Mouse (Mus musculus) CH12F3 (cell line): ENCODE measurements around the gene Tra2a.
"Not testable (repeated sequence)": the region's sequence is repeated elsewhere in the genome, so short reads cannot be mapped to it uniquely, and the experiment has no call there.

Source experiments
- in situ Hi-C: fragments of 300-500 bp; cut with MboI; formaldehyde crosslinking; loops from 2 replicates; pipeline ENCODE4 v1.14.3; 2020; ENCODE audit warnings: low sequenced_read_pairs

Tra2a gene

DNA sequence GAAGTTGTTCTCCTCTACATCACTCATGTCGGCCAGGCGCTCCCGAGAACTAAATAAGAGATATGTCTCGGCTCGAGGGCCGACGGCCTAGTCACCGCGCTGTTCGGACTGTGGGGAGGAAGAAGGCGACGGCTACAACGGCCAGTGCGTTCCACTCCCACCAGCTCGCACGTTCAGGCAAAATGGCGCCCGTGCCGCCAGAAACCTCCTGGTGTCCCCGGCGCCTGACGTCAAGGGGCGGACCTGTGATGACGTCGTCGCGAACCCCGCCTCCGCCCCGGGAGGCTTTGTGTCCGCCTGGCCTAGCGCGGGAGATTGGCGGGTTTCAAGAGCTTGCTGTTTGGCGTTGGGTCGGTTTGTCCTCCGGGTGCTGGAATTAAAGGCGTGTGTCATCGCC lies at the start of gene Tra2a:
Gene Tra2a (minus strand): TSS at position 187 of the 397 bp plus-strand sequence.
- in situ Hi-C loops: no loop called here

DNA sequence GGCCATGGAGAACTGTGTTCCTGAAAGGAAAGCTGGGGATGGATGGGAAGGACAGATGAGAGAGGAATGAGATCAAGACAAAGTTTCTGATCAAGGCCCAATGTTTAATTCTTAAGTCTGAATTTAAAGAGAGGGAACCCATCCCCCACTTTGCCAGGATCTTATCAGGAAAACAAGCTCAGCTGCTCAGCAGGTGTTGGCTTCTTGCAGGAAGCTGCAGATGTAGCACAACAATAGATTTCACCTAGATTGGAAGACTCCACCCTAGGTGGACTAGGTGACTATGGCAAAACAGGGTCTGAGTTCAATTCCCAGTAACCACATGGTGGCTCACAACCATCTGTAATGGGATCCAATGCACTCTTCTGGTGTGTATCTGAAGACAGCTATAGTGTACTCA lies 34.5 kb upstream of the Tra2a start:
- in situ Hi-C loops: no loop called here

DNA sequence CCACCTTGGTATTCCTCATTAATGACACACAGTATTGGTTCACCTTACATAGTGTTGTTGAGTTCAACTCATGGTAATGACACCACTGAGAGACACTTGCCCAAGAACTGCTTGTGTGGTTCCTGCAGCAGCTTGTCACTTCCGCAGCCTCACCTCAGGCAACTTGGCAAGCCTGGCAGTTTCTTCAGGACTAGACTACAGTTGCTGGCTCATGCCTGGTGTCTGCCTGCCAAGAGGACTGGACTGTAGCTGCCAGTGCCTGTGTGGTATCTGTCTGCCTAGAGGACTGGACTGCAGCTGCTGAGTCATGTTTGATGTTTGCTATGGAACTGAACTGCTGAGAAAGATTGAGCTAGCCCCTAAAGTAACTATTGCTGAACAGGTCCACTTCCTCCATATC lies 18.3 kb upstream of the Tra2a start:
- in situ Hi-C loops: no loop called here

DNA sequence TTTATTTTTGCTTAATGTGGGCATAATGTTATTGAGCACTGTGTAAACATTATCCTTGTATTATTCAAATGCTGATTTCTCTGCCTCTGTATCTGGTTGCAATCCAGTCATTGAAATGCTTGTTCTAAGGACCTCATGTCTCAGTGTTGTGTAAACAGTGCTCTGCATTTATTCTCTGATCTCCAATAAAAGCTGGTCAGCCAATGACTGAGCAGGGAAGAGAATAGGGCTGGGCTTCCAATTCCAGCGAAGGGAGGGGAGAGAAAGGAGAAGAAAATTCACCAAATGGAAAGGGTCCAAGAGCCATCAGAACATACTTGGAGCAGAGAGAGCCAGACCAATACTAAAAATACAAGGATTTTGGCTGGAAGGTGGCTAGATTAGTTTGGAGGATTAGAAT lies 17.1 kb upstream of the Tra2a start:
- in situ Hi-C loops: no loop called here

DNA sequence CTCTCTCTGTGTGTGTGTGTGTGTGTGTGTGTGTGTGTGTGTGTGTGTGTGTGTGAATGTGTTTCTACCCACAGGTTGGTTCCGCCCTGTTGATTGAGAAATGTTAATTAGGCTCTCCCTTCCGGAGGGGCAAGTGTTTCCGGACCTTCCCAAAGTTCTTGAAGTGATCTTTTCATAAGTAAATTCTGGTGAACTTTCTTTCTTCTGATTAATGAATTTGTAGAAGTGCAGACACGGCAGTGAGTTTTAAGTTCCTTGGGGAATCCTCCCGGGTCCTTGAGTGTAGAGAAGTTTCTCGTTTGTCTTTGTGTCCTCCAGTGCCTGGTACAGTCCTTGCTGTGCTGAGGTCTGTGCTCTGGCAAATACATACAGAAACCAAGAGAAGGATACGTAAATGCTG lies 11.5 kb upstream of the Tra2a start:
- in situ Hi-C loops: no loop called here

DNA sequence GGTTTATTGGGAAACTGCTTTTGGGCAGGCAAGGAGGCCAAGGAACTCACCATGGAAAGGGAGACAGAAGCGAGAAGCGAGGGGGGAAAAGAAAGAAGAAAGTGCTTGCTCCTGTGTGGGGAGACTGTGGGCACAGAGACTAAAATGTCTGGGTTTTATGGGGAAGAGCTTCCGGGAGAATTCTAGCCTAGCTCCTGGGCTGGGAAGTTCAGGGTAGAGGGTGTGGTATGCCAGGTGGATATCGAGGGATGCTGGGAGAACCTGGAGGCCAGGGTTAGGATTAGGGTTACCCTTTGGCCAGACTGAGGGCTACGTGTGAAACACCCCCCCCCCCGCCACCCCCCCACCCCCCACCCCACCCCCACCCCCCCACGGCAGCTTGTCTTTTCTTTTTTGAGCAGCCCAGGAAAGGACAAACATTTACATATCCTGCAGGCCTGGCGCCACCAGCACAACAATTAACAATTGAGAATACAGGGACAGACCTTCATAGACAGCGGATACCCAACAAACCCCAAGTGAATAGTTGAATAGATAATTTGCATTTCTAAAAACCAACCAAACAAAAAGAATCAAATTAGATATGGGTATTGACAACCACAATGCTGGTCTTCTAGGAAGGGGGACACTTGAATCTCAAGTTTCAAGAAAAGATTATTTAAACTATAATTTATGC lies 10.7 kb upstream of the Tra2a start:
- in situ Hi-C loops: no loop called here

DNA sequence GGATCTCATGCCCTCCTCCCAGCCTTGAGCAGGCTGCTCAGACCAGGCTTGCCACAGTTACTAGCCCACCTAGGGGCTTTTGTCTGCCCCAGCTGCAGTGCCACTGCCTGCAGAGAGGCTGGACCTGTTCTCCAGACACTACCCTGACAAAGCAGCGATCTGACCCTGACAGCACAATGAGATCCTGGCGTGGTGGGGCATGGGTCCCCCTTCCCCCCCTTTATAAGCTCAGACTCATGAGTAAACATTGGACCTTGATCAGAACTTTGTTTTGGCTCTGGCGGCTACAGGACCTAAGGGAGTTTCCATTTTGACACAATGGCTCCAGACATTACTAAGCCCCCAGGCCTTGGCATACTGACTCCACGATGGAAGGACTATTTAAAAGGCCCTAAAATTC lies 10.1 kb upstream of the Tra2a start:
- in situ Hi-C loops: no loop called here

DNA sequence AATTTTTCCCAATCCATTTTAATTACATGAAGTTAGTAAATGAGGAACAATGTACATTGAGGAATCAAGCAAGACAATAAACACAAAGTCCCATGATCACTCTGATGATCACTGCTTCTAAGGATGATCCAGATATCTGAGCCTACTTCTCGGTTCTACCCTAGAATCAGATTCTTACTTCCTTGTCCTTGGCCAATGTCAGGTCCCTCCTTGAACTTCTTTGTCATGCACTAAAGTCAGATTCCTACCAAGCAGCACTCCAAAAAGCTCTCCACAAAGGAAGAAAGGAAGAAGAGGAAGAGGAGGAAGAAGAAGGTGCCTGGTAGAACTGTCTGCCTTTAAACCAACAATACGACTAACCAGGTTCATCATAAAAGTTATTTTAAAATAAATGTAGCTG lies 9.0 kb upstream of the Tra2a start:
- in situ Hi-C loops: no loop called here

DNA sequence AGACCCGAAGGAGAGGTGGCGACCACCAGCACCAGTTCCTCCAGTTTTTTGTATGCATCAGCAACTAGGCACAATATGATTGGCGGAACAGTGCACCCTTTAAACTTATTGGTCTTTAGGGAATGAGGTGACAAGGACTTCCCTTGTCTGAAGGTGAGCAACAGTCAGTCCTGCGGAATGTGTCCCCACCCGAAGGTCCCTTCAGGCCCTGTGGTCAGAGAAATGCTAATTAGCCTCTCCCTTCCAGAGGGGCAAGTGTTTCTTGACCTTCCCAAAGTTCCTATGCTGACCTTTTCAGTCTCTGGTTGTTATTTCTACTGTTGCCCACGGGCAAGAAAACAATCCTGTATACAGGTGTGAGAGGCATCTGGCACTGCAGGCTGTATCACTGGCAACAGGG lies 8.0 kb upstream of the Tra2a start:
- in situ Hi-C loops: no loop called here

DNA sequence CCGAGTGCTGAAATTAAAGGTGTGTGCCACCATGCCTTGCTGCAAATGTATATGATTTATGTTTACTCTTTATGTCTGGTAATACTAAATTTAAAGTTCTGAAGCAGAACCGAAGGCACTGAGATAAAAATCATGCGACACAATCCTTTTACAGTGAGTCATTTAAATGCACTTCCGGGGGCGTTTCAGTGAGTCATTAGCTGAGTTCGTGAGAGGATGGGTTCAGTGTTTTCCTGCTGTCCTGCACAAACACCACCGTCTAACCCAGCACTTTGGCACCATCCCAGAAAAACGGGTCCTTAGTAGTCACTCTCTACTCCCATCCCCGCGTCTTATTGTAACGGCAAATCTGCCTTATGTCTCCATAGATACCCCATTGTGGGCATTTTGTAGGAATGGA lies 6.1 kb upstream of the Tra2a start:
- in situ Hi-C loops: no loop called here

DNA sequence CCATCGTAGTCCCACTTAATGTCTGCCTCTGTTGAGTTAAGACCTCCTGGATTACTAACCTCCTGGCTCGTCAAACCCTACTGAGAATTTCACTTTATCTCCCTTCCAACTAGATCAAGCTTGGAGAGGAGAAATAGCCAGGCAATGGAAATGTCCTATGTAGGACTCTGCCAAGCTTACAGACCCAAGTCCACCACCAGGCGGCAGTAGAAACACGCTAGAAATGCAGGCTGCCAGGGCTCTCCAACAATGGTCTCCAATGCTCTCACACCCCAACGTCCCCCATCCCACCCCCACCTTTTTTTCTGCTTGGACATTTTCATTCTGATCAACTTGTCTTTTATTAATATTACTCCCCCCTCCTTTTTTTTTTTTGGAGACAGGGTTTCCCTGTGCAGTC lies 5.4 kb upstream of the Tra2a start:
- in situ Hi-C loops: no loop called here

DNA sequence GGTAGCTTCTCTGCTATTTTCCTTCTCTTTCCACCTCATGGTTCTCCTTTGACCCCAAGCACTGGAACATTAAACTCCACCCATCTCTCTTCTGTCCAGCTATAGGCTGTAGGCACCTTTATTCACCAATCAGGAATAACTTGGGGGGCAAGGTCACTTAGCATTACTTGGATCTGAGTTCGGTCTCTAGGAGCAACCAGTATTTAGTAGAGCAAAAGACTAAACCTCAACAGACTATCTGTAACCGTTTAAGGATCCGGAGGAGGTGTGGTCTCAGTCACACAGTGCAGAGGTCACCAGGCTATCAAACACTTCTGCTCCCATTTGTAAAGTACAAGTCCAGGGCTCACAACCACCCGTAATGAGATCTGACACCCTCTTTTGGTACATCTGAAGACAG lies 3.9 kb upstream of the Tra2a start:
- in situ Hi-C loops: no loop called here

DNA sequence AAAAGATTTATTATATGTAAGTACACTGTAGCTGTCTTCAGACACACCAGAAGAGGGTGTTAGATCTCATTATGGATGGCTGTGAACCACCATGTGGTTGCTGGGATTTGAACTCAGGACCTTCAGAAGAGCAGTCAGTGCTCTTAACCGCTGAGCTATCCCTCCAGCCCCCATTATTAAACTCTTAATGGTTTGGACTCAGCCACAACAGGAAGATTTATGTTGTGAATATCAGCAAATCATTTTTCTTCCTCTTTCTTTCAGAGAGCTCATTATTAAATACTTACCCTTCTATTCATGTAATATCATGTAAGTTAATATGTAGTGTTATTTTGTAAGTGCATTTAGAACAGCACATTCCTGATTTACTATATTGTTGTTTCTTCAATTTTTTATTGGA lies 1.4 kb upstream of the Tra2a start:
- in situ Hi-C loops: not testable (repeated sequence)

DNA sequence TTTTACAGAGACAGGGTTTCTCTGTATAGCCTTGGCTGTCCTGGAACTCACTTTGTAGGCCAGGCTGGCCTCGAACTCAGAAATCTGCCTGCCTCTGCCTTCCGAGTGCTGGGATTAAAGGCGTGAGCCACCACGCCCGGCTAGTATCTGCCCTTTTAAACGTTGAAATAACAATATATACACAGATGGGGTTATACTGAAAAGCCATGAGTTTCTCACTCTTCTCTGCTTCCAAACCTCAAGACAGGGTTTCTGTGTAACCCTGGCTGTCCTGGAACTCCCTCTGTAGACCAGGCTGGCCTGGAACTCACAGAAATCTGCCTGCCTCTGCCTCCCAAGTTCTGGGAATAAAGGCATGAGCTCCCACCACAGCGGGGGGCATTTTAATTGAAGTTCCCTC lies 613 bp upstream of the Tra2a start:
- in situ Hi-C loops: not testable (repeated sequence)

DNA sequence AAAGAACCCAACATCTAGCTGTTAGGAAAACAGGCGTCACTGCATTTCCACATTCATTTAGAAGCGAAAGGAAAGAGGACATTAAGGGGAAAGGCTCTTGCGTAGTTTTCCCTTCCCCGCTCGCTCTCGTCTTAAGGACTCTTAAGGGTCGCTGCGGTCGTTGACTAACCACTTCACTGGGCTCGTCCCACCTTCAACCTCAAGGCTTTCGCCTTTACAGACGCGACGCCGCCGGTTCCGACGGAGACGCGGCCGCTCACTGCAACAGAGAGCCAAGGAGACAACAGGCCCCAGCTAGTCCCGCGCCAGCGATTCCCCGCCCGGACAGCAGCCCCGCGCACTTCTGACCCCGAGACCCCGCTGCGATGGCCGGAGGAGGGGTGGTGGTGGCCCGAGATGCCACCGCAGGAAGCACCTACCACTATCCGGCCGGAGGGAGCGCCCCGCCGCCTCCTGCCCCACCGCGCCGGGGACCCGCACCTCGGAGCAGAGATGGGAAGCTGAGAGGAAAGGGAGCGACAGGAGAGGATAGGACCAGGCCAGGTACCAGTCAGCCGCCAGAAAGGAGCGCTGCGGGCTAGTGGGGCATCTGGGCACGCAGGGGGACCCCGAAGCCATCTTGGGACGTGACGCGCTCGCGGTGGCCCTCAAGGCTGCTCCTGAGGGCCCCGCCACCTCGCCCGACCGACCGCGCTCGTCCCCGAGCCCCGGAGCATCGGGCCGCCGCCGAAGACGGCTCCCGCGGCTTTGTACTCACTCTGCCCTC lies 569 bp downstream of the Tra2a start:
- in situ Hi-C loops: no loop called here

DNA sequence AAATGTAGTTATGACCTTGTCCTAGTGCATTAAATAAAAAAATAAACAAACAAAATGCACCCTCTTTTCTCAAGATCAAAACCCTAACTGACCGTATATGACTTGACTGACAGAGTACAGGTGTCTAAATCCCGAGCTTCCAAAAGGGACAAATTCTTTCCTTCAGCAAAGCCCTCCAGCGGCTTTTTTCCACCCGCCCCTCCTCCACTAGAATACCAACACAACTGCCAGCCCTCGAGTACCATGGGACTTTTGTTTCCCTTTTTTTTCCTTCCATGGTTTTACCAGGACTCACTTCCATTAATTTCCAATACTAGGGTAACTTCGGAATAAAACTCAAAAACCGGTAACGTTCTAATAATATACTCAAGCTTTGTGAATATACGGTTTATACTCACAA lies 1.4 kb downstream of the Tra2a start:
- in situ Hi-C loops: no loop called here

DNA sequence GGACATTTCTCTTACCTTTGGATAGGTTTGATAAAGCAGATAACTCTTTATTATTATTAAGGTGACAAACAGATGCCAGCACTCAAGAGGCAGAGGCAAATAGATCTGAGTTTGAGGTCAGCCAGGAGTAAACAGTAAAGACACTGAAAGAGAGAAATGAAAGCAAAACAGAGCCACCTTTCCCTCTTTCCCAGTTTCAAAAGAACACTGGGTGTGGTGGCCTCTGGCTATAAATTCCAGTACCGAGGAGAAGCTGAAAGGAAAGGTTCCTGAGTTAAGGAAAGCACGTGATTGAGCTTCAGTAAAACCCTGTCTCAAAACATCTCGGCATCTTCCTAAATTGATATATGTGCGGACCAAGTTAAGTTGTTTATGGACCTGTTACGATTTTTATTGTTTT lies 4.1 kb downstream of the Tra2a start:
- in situ Hi-C loops: no loop called here

DNA sequence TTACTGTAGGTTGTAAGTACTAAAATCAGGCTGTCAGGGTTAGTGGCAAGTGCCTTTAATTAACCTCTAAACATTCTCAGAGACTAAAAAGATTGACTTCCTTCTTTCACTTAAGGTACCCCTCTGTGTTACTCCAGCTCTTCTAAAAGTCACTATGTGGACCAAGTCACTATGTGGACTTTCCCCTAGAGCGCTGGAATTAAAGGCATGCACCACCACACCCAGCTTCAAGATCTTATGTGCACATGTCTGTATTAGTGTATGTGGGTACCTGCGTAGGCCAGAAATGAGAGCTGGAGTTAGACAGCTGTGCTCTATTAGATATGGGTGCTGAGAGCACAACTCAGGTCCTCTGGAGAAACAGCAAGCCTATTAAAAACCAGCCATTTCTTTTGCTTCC lies 6.0 kb downstream of the Tra2a start:
- in situ Hi-C loops: no loop called here

DNA sequence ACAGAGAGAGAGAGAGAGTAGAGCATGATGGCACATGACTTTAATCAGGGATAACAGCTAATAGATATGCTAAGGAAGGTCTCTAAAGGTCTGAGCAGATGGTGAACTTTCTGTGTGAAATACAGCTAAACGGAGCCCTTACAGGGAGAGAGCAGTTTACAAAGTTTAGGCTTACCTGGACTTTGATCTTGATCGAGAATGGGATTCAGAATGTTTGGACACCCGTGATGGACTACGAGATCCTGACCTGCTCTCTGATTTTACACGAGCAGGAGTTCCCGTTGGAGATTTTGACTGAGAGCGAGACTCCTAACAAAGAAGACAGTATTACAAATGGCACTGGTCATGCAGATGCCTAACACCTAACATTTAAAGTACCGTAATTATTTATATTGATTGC lies 11.6 kb downstream of the Tra2a start:
- in situ Hi-C loops: no loop called here

DNA sequence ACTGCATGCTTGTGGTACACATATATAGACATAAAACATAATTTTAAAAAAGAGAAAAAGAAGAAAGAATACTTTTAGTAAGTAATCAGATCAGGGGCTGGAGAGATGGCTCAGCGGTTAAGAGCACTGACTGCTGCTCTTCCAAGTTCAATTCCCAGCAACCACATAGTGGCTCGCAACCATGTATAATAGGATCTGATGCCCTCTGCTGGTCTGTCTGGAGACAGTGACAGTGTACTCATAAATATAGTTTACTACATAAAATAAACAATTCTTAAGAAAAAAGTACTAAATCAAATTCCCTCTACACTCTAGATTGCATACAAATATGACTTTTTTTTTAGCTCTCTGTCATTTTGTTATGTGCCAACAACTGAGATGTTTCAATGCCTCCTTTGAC lies 12.6 kb downstream of the Tra2a start:
- in situ Hi-C loops: no loop called here

DNA sequence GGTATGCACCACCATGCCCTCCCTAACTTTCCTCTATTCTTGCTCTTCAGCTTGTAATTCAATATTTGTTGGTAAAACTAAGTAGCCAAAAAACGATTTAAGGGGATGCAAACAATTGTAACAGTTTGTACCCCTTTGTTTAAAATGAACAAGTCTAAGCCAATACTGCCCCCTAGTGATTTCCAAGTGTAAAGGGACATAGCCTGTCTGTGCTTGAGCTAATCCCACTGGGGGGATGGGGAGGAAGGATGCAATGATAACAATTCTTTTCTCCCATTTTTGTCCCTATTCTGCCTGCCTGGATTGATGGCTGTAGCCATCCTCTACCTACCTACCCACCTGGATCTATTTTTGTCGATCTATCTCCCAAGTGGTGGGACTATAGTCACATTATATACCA lies 16.6 kb downstream of the Tra2a start:
- in situ Hi-C loops: loop anchor here (10.0 kb wide), 1 partner anchor 192 kb away; no protein-coding TSS in a partner anchor

DNA sequence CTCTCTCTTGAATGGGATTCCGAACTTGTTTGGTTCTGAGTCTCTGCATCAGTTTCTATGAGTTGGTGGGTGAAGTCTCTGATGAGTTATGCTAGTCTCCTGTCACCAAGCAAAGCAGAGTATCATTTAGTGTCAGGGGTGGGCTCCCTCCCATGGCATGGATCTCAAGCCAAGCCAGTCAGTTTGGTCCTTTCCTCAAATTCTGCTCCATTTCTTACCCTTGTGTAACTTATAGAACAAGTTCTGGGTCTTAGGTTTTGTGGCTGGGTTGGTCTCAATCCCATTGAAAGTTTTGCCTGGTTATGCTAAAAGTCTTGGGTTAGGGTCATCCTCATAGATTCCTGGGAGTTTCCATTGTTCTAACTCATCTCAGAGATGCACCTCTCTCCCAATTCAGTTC lies 21.5 kb downstream of the Tra2a start:
- in situ Hi-C loops: loop anchor here (10.0 kb wide), 1 partner anchor 188 kb away; no protein-coding TSS in a partner anchor

DNA sequence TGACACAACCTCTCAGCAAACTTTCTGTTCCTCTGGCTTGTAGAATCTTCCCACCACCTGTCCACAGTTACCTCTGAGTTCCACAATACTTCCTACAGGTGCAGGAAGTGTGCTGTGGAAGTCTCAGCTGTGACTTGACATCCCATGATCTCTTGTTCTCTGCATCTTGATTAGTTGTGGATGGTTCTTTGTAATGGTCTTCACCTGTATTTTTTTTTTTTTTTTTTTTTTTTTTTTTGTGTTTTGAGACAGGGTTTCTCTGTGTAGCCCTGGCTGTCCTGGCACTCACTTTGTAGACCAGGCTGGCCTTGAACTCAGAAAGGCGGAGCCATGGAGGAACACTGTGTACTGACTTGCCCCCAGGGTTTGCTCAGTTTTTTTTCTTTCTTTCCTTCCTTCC lies 22.3 kb downstream of the Tra2a start:
- in situ Hi-C loops: loop anchor here (10.0 kb wide), 1 partner anchor 187 kb away; no protein-coding TSS in a partner anchor
